Mouse (Mus musculus): ENCODE results near the gene Exoc3l2. TPM values are rescaled to one million over a fixed set of nuclear protein-coding genes. Genes with fewer than 3 reads are reported as not detected.

Gene Exoc3l2
- polyA plus RNA-seq, 1 experiment: 3.0 TPM

DNA sequence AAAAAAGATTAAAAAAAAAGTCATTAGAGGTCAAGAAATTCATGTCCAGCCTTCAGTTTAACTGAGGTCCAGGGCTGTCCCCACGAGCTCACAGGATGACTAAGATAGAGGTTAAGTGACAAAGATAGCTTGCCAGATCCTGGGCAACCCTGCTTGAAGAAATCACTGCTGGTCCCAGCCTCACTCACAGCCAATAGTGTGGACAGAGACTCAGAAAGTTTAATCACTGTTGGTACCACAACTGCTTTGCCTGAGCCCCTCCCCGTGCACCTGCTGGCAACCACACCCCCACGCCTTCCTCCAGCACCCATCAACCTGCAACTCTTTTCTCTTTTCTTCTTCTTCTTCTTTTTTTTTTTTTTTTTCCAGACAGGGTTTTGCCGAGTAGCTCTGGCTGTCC lies 39.1 kb upstream of the Exoc3l2 start:
- H3K9ac ChIP-seq (ENCODE audit: low read depth, poor library complexity, severe bottlenecking): no peak overlapping the region
- H3K4me3 ChIP-seq (ENCODE audit: low read depth, low read length): no peak overlapping the region

GRCm38 (mm10) chr7:19426349-19426748 lies 36.8 kb upstream of the Exoc3l2 start:
- Histone ChIP-seq H3K4me3 (ENCODE audit: low read depth, low read length) (peak overlapping the region; percentile 62), H3K9ac (ENCODE audit: low read depth, poor library complexity, severe bottlenecking) (peak overlapping the region; percentile 55; the same call in 1 of the 2 replicates), H3K36me3 (ENCODE audit: control insufficient read depth, insufficient read depth, low read length, poor library complexity, severe bottlenecking) (peaks cover 4% of the 10 kb centered on the region), H3K9me3 (replicated peaks; ENCODE audit: control insufficient read depth, insufficient read depth, low read length, poor library complexity, severe bottlenecking) (no peaks in the 10 kb centered on the region), H3K4me1 (ENCODE audit: control insufficient read depth, insufficient read depth, low read length) (peaks cover 2% of the 10 kb centered on the region), H3K27me3 (ENCODE audit: control insufficient read depth, insufficient read depth, low read length, poor library complexity, severe bottlenecking) (no peaks in the 10 kb centered on the region; the same call in 1 of the 2 replicates), H3K27ac (ENCODE audit: insufficient read depth, low read length) (peak overlapping the region; percentile 48; the same call in 1 of the 2 replicates)
- TF ChIP-seq EP300 (IDR thresholded peaks at IDR 0.05; ENCODE audit: insufficient read depth, low read depth, low read length) (no peak), CTCF (IDR thresholded peaks at IDR 0.05; ENCODE audit: low read depth, low read length) (no peak), POLR2A (IDR thresholded peaks at IDR 0.05; ENCODE audit: insufficient read depth, low read length) (no peak)

More for the DNA sequence above, 39.1 kb upstream of the Exoc3l2 start:
- no peaks in the 10 kb centered on the region; the same call in 1 of the 2 replicates for H3K27me3 ChIP-seq (ENCODE audit: control insufficient read depth, insufficient read depth, low read length, poor library complexity, severe bottlenecking)
- no peaks in the 10 kb centered on the region for H3K9me3 ChIP-seq (replicated peaks; ENCODE audit: control insufficient read depth, insufficient read depth, low read length, poor library complexity, severe bottlenecking)
- no peak for TF ChIP-seq POLR2A (IDR thresholded peaks at IDR 0.05; ENCODE audit: insufficient read depth, low read length)
- no peak for TF ChIP-seq EP300 (IDR thresholded peaks at IDR 0.05; ENCODE audit: insufficient read depth, low read depth, low read length)
- no peak for TF ChIP-seq CTCF (IDR thresholded peaks at IDR 0.05; ENCODE audit: low read depth, low read length)
- H3K27ac ChIP-seq (ENCODE audit: insufficient read depth, low read length): no peak overlapping the region
- no peaks in the 10 kb centered on the region for H3K36me3 ChIP-seq (ENCODE audit: control insufficient read depth, insufficient read depth, low read length, poor library complexity, severe bottlenecking)
- H3K4me1 ChIP-seq (ENCODE audit: control insufficient read depth, insufficient read depth, low read length): peaks cover 2% of the 10 kb centered on the region

DNA sequence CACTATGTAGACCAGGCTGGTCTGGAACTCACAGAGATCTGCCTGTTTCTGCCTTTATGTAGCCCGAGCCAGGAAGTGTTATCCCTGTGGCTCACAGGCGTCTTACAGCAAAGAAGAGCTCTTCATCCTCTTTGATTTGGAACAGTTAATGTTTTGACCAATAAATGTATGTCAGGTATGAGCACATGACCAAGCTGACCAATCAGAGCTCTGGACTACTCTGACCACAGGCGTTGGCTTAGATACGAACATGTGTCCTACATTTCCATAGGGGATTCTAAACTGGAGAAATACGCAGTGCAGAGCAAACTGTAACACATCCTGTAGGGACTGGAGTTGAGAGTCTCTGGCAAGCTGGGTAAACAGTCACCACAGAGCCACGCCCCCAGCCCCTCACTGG lies 36.2 kb upstream of the Exoc3l2 start:
- no peak overlapping the region for H3K4me3 ChIP-seq (ENCODE audit: low read depth, low read length)
- no peak for TF ChIP-seq EP300 (IDR thresholded peaks at IDR 0.05; ENCODE audit: insufficient read depth, low read depth, low read length)
- TF ChIP-seq POLR2A (IDR thresholded peaks at IDR 0.05; ENCODE audit: insufficient read depth, low read length): no peak
- TF ChIP-seq CTCF (IDR thresholded peaks at IDR 0.05; ENCODE audit: low read depth, low read length): no peak
- H3K36me3 ChIP-seq (ENCODE audit: control insufficient read depth, insufficient read depth, low read length, poor library complexity, severe bottlenecking): peaks cover 5% of the 10 kb centered on the region
- no peak overlapping the region for H3K9ac ChIP-seq (ENCODE audit: low read depth, poor library complexity, severe bottlenecking)
- peak overlapping the region; percentile 48; the same call in 1 of the 2 replicates for H3K27ac ChIP-seq (ENCODE audit: insufficient read depth, low read length)
- H3K9me3 ChIP-seq (replicated peaks; ENCODE audit: control insufficient read depth, insufficient read depth, low read length, poor library complexity, severe bottlenecking): no peaks in the 10 kb centered on the region
- no peaks in the 10 kb centered on the region; the same call in 1 of the 2 replicates for H3K27me3 ChIP-seq (ENCODE audit: control insufficient read depth, insufficient read depth, low read length, poor library complexity, severe bottlenecking)
- peaks cover 2% of the 10 kb centered on the region for H3K4me1 ChIP-seq (ENCODE audit: control insufficient read depth, insufficient read depth, low read length)

DNA sequence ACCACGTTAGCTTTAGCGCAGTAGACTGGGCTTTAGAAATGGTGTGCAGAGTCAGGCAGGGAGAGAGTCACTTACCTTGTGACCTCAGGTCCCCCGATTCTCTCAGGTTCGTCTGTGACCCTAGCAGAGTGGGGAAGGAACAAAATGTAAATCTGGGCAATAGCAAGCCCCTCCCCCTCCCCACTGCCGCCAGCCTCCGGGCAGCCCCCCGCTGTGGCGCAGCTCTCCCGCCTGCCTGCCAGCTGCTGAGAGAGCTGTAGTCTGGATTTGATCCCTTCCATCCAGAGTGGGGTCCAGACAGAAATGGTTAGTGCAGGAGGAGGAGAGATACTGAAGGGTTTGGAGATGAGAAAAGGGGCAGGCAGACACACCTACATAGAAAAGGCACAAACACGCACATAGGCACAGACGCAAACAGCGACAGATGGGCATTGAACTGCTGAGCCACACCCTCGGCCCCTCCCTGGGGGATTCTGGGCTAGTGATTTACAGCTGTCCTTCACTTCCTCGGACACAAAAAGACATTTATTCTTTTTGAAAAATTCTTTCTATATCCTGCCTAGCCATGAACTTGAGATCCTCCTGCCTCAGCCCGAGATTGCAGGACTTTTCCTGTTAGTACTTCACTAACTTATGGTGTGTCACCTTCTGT lies 35.0 kb upstream of the Exoc3l2 start:
- H3K4me3 ChIP-seq (ENCODE audit: low read depth, low read length): no peak overlapping the region
- no peak overlapping the region for H3K9ac ChIP-seq (ENCODE audit: low read depth, poor library complexity, severe bottlenecking)
- peak overlapping the region; percentile 80 for H3K27ac ChIP-seq (ENCODE audit: insufficient read depth, low read length)
- TF ChIP-seq POLR2A (IDR thresholded peaks at IDR 0.05; ENCODE audit: insufficient read depth, low read length) (no peak), EP300 (IDR thresholded peaks at IDR 0.05; ENCODE audit: insufficient read depth, low read depth, low read length) (peak; percentile 33)
- H3K36me3 ChIP-seq (ENCODE audit: control insufficient read depth, insufficient read depth, low read length, poor library complexity, severe bottlenecking): peaks cover 9% of the 10 kb centered on the region
- H3K9me3 ChIP-seq (replicated peaks; ENCODE audit: control insufficient read depth, insufficient read depth, low read length, poor library complexity, severe bottlenecking): no peaks in the 10 kb centered on the region
- H3K27me3 ChIP-seq (ENCODE audit: control insufficient read depth, insufficient read depth, low read length, poor library complexity, severe bottlenecking): no peaks in the 10 kb centered on the region
- peaks cover 2% of the 10 kb centered on the region for H3K4me1 ChIP-seq (ENCODE audit: control insufficient read depth, insufficient read depth, low read length)

DNA sequence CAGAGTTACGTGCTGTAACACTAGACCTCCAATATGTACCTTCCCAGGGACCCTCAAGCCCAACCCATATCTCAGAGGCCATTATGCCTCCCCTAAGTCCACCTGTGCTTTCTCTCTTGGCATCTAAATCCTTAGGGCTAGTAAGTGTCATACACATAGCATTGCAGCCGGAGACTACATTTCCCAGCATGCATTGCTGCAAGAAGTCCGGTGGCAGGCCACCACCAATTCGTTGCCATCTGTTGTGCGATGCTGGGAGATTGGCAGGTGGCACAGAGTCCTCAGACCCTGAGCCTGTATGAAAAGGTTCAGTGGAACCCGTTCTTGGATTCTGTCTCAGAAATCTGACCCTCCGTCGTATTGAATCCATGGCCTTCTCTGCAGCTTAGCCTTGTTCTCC lies 33.4 kb upstream of the Exoc3l2 start:
- H3K9ac ChIP-seq (ENCODE audit: low read depth, poor library complexity, severe bottlenecking): no peak overlapping the region
- H3K36me3 ChIP-seq (ENCODE audit: control insufficient read depth, insufficient read depth, low read length, poor library complexity, severe bottlenecking): peaks cover 9% of the 10 kb centered on the region
- no peak overlapping the region for H3K4me3 ChIP-seq (ENCODE audit: low read depth, low read length)
- no peaks in the 10 kb centered on the region for H3K9me3 ChIP-seq (replicated peaks; ENCODE audit: control insufficient read depth, insufficient read depth, low read length, poor library complexity, severe bottlenecking)
- peaks cover 3% of the 10 kb centered on the region for H3K4me1 ChIP-seq (ENCODE audit: control insufficient read depth, insufficient read depth, low read length)
- no peak for TF ChIP-seq POLR2A (IDR thresholded peaks at IDR 0.05; ENCODE audit: insufficient read depth, low read length)
- TF ChIP-seq CTCF (IDR thresholded peaks at IDR 0.05; ENCODE audit: low read depth, low read length): no peak
- no peak for TF ChIP-seq EP300 (IDR thresholded peaks at IDR 0.05; ENCODE audit: insufficient read depth, low read depth, low read length)
- H3K27ac ChIP-seq (ENCODE audit: insufficient read depth, low read length): no peak overlapping the region
- H3K27me3 ChIP-seq (ENCODE audit: control insufficient read depth, insufficient read depth, low read length, poor library complexity, severe bottlenecking): no peaks in the 10 kb centered on the region

DNA sequence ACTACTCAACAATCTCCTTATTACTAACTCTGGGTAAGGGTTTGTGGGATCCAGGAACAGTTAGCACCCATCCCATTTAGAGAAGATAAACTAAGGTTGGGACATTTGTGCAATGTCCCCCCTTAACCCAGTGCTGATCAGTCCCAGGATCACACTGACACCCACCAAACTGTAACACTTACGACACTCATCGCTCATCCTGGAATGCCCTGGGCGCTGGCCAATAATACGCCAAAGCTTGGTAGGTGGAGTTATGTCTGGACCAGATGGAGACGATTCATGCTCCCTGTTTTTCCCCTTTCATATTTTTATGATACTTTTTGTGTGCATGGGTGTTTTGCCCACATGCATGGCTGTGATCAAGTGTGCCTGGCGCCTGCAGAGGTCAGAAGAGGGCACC lies 32.7 kb upstream of the Exoc3l2 start:
- Histone ChIP-seq H3K4me1 (ENCODE audit: control insufficient read depth, insufficient read depth, low read length) (peaks cover 4% of the 10 kb centered on the region), H3K27me3 (ENCODE audit: control insufficient read depth, insufficient read depth, low read length, poor library complexity, severe bottlenecking) (no peaks in the 10 kb centered on the region), H3K36me3 (ENCODE audit: control insufficient read depth, insufficient read depth, low read length, poor library complexity, severe bottlenecking) (peaks cover 9% of the 10 kb centered on the region), H3K9ac (ENCODE audit: low read depth, poor library complexity, severe bottlenecking) (no peak overlapping the region), H3K9me3 (replicated peaks; ENCODE audit: control insufficient read depth, insufficient read depth, low read length, poor library complexity, severe bottlenecking) (no peaks in the 10 kb centered on the region), H3K4me3 (ENCODE audit: low read depth, low read length) (no peak overlapping the region), H3K27ac (ENCODE audit: insufficient read depth, low read length) (no peak overlapping the region)
- TF ChIP-seq EP300 (IDR thresholded peaks at IDR 0.05; ENCODE audit: insufficient read depth, low read depth, low read length) (no peak), CTCF (IDR thresholded peaks at IDR 0.05; ENCODE audit: low read depth, low read length) (no peak), POLR2A (IDR thresholded peaks at IDR 0.05; ENCODE audit: insufficient read depth, low read length) (no peak)

All from ES-Bruce4 (cell line).